In the genomic region with DNA sequence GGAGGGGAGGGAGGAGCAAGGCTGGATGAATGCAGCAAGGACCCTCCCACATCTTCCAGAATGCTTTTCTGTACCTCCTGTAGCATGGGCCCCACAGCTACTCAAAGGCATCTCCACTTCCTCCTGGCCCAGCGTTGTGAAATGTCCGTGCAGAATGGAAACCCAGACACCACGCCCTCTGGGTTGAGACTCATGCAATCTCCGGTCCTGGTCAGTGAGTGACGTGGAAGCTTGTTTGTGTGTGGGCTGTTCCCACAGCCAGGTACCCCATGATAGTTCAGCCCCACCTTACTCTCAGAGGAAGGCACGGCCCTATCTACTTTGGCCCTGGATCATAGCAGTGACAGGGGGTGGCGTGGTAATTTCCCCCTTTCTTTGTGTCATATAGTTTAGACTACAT, we compare ENCODE assay signal across 11 mouse cellular contexts.
DNase-seq lines count a peak whose midpoint lies in the region; ATAC-seq lines count a peak whose summit lies in the region.
"Had no signal": no experiment of that assay in that cellular context is flagged by ENCODE, and none has a peak within 500 bp of the region (broad histone marks: within the 10 kb centered on the region; RNA-seq: fewer than 3 reads in every experiment).

No protein-coding gene starts in this region.

- WGBS in heart, embryonic 10.5 days = 68% methylated on average over 7 of the region's 7 CpGs
- WGBS in lung, embryonic 15.5 days = 39% methylated on average over 7 of the region's 7 CpGs
- WGBS in forebrain, embryonic 13.5 days = 78% methylated on average over 7 of the region's 7 CpGs

- no peaks in the 10 kb centered on the region for H3K36me3 ChIP-seq in heart, embryonic 10.5 days
- H3K36me3 ChIP-seq in lung, embryonic 15.5 days = no peaks in the 10 kb centered on the region
- H3K36me3 ChIP-seq in forebrain, embryonic 13.5 days (ENCODE audit: poor library complexity, severe bottlenecking) = no peaks in the 10 kb centered on the region
- H3K36me3 ChIP-seq: midbrain, embryonic 12.5 days had no signal

- no peak overlapping the region for H3K4me3 ChIP-seq in heart, embryonic 10.5 days
- H3K4me3 ChIP-seq in lung, embryonic 15.5 days = no peak overlapping the region
- H3K4me3 ChIP-seq in forebrain, embryonic 13.5 days = no peak overlapping the region
- H3K4me3 ChIP-seq: midbrain, embryonic 12.5 days had no signal

- H3K27me3 ChIP-seq in heart, embryonic 10.5 days (ENCODE audit: insufficient read depth, poor library complexity, severe bottlenecking) = no peaks in the 10 kb centered on the region
- H3K27me3 ChIP-seq in lung, embryonic 15.5 days = no peaks in the 10 kb centered on the region
- no peaks in the 10 kb centered on the region for H3K27me3 ChIP-seq in forebrain, embryonic 13.5 days
- H3K27me3 ChIP-seq: midbrain, embryonic 12.5 days had no signal

- no peak overlapping the region for H3K4me2 ChIP-seq in lung, embryonic 15.5 days
- no peak overlapping the region for H3K4me2 ChIP-seq in forebrain, embryonic 13.5 days
- H3K4me2 ChIP-seq: midbrain, embryonic 12.5 days had no signal

- H3K4me1 ChIP-seq in heart, embryonic 10.5 days = peaks cover 17% of the 10 kb centered on the region; the same call in 1 of the 2 replicates
- peaks cover 7% of the 10 kb centered on the region; the same call in 1 of the 2 replicates for H3K4me1 ChIP-seq in lung, embryonic 15.5 days
- peaks cover 14% of the 10 kb centered on the region for H3K4me1 ChIP-seq in forebrain, embryonic 13.5 days

- H3K9me3 ChIP-seq in heart, embryonic 10.5 days = no peaks in the 10 kb centered on the region
- no peaks in the 10 kb centered on the region for H3K9me3 ChIP-seq in lung, embryonic 15.5 days
- H3K9me3 ChIP-seq in forebrain, embryonic 13.5 days (replicated peaks) = no peaks in the 10 kb centered on the region

- ATAC-seq in granulocyte monocyte progenitor cell, adult 5-6 weeks (replicated peaks; ENCODE audit: poor library complexity, severe bottlenecking) = peak; percentile 93
- peak; percentile 58 for ATAC-seq in lung, embryonic 15.5 days (ENCODE audit: borderline replicate concordance, extremely low read depth, low FRiP score, low TSS enrichment)
- no peak for ATAC-seq in forebrain, embryonic 13.5 days

- peak; percentile 17 for DNase-seq in heart, adult 8-10 months (ENCODE audit: low spot score)
- no peak for DNase-seq in heart, embryonic 10.5 days (ENCODE audit: low spot score)
- DNase-seq in spleen, postnatal 14 days (ENCODE audit: low spot score in 2 of 2) = peak; percentile 14 to 22
- no peak for DNase-seq in cerebellum, adult 11 months
- DNase-seq in kidney, postnatal 25 days = no peak
- DNase-seq: kidney, adult 11 months; right cerebral cortex, postnatal 14 days had no signal

- no peak overlapping the region for H3K9ac ChIP-seq in lung, embryonic 15.5 days
- H3K9ac ChIP-seq in forebrain, embryonic 13.5 days = no peak overlapping the region
- H3K9ac ChIP-seq: midbrain, embryonic 12.5 days had no signal

- H3K27ac ChIP-seq in heart, embryonic 10.5 days = no peak overlapping the region; the same call in 1 of the 2 replicates
- peak overlapping the region; percentile 68 for H3K27ac ChIP-seq in lung, embryonic 15.5 days
- H3K27ac ChIP-seq in forebrain, embryonic 13.5 days = no peak overlapping the region
- H3K27ac ChIP-seq: midbrain, embryonic 12.5 days had no signal

Comparison
In these comparisons a context has a peak if more than half of its experiments do, and no peak if none do; other contexts are left out.
1. DNase-seq: peak in heart, adult 8-10 months (single experiment) and spleen, postnatal 14 days (2 of 2); none in heart, embryonic 10.5 days (single experiment), cerebellum, adult 11 months (single experiment) and kidney, postnatal 25 days (0 of 2).